Mouse (Mus musculus): ENCODE data around the gene Prl7c1.
"Not testable (repeated sequence)": the region's sequence is repeated elsewhere in the genome, so short reads cannot be mapped to it uniquely, and the experiment has no call there.

Prl7c1 gene

DNA sequence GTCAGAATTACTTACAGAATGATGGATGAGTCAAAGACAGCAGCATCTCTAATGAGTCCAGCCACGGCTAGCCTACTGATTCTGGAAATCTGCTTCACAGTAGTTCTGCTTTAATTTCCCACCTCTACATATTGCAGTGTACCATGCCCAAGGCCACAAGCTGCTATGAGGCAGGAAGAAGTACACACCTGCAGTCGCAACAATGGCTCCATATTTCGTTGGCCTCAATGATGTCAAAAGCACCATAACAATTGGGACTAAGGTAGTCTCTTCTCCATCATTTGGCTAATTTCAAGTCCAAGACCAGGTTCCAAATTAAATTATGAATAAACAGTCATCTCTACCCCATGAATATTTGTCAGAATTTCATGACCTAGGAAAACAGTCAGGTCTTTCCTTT is at the start of gene Prl7c1:
Gene Prl7c1, minus strand, starts transcription at position 101 of the 400 bp plus-strand sequence.
- not testable (repeated sequence) for DNase-seq

DNA sequence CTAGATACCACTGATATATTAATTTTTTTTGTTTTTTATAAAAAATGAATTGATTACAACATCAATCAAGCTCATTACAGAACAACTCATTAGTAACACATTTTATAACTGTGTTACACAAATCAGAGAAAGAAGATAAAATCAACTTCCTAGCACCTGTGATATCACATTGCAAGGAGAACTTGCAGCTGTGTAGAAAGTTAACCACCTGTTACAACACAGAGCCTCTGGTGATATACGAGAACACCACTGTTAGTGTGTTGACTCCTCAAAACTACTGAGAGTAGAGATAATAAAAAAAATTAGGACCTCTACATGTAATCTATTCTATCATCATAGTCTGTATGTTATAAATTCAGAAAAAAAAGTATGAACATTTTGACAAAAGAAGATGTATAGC is 22.2 kb upstream of the Prl7c1 start:
- DNase-seq: no peak

DNA sequence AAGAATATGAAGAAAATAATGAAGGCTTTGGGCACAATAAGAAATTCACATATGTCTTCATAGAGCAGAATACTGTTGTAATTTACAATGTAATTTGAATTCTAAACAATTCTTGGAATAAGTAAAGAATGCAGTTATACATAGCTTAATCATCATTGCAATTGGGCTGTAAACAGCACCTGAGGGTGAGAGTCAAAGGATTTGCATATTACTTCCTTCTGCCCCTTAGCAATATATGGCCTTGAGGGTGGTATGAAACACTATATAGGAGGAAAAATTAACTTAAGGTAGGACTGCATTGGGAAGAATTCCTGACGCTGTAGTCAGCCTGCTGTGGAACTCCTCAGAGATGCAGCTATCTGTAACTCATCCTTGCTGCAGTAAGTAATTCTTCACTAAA is 20.8 kb upstream of the Prl7c1 start, which contains the start of gene Prl2a1:
Gene Prl2a1, plus strand, starts transcription at position 301 of the 400 bp plus-strand sequence.
- DNase-seq: no peak

DNA sequence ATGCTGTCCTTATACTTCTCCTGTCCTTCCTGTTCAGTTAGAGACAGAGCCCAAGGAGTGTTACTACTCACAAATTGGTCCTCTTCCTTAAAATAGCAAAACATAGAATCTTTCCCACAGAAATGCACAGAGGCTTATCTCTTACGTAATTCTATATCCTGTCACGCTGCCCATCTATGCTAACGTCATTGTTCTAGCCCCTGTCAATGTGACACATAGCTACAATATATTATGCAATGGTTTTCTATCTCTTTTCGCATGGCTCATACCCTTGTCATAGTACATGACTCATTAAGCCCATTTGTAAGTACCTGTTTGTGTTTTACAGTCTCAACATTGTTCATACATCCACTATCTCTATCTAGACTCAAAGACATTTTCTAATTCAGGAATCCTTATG is 18.7 kb upstream of the Prl7c1 start:
- no peak for DNase-seq

DNA sequence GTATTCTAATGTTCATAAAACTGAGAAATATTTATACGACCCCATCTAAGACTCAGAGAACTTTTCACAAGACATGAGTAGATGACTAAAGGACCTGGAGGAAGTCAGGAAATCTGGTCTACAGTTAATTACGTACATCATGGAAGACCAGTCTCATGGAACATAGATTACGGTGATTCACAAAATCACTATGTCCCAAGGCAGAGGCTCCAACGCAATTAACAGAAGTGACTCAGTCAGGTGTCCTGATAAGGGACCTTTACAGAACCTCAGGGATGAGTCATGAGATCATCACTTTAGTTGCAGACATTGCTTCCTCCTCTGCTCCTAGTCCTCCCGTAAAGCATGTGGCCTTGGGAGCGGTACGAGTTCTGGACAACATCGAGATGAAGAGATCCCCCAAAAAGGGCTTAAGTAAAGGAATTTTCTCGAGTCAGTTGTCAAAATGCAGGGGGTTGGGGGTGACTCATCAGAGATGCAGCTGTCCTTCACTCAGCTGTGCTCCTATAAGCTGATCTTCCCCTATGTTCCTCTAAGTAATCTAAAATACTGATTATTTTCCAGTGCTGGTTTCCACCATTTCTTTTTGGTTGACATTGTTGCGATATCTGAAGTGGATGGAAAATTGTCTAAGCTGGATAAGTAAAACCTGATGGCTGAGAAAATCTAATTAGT is 46.0 kb downstream of the Prl7c1 start:
- DNase-seq: no peak

DNA sequence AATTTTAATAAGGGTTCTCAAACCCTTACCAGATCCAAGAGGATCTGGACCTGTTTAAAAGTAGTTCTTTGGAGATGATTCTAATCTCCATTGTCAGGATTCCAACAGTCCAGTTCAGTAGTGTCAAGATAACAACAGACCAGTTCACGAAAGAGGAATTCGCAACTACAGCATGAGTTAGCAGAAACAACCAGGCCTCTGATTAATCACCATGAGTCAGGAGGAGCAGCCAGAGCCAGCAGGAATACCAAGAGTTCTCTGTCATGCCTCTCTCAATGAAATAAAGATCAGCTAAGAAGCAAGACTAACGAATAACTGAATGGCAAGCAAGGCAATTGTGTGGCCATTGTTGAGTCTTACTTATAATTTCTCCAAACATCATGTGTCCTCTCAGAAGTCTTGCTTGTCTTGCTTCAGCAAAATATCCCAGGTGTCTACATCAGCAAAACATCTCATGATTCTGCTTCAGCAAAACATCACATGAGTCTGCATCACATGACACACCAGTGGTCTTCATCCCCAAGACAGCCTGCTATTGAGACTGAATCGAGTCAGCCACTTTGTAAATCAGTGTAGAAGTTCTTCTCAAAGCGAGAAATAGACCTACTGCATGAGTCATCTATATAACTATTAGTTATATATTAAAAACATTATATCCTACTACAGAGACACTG is 50.2 kb downstream of the Prl7c1 start:
- DNase-seq: not testable (repeated sequence)

DNA sequence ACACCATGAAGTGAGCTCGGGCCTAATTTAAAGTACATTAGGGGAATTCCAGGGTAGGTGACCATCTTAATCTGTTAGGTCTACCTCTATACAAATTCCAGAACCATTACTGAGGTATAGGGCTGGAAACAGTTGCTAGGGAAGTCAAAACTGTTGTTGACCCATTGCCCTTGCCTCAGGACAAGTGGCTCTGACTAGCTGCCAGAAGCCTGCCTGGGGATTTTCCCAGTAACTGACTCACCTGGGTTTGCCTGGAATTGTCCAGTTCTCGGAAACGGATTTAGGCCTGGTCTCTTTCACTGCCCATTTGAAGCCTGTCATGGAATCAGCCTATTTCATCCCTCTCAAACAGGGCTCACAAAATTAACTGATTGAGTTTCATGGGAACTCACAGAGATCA is 55.5 kb downstream of the Prl7c1 start:
- peak; percentile 4 to 6 for DNase-seq

Measured in kidney, adult 8-10 months (tissue).